Mouse (Mus musculus): ENCODE data around the gene Gosr1.

DNA sequence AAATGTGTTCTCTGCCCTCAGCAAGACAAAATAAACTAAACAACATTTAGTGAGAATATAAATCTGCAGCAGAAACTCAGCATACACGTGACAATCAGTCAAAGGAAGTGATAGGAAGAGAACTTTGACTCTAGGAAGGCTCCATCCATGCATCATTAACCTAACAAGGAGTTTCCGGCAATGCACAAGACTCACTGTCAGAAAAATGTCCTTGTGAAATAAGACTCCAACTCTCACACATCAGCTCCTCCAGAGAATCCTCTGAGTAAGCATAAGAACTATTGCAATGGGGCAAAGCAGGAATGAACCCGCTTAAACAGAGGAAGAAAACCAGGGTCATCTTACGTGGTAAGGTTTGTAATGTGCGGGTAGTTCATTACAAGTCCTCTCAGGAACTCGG lies 33.9 kb upstream of the Gosr1 start:
- no peak for TF ChIP-seq CTCF (IDR thresholded peaks at IDR 0.05; ENCODE audit: low read depth)
- TF ChIP-seq EP300 (IDR thresholded peaks at IDR 0.05; ENCODE audit: low read depth), result no peak
